In the genomic region with DNA sequence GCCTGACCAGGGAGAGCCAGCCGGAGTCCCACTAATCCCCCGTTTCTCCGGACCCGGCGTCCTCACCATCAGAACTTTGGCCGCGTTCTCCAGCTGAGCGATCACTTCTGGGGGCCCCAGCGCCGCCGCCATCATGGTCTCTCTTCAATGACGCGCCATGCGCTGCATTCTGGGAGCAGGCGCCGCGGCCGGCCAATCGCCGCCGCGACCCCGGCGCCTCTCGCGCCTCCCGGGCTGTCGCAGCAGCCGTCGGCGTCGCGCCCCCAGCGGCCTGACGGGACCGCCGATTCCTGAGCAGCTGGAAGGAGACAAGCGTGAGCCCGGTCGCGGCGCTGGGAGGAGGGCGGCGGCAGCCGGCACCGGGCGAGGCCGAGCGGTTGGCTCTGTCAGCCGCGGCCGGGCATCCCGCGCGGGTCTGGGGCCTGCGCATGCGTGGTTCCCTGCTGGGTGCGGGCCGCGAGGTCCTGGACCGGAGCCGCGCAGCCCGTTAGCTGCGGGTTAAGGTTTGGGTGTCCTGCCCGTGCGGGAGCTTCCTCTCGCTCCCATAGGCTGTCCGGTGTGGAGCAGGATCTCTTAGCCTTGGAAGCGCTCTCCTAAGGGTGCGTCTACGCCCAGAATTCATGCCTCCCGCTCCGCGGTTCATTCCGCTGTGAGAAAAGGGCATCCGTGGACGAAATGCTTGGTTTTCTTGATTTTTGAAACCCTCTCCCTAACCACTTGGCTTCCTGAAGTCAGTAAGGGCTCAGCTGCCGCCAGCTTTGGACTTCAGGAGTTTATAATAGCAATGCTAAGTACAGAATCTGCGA, we compare ENCODE assay signal across 1 mouse cellular context.
TF ChIP-seq lines count a peak whose summit lies in the region.

Xpo4 (minus strand) TSS at position 609 of the 806 bp plus-strand sequence.

TF ChIP-seq in MEL, 35 proteins besides CTCF, POLR2A, EP300 and RAD21 (continued from another document):
- TF ChIP-seq USF2 (IDR thresholded peaks at IDR 0.05; ENCODE audit: borderline replicate concordance in 1 of 2, insufficient read depth in 1 of 2, low read depth in 1 of 2, low read length in 2 of 2) (no peak), USF1 (IDR thresholded peaks at IDR 0.05; ENCODE audit: low read depth, low read length) (no peak), ZNF384 (IDR thresholded peaks at IDR 0.05; ENCODE audit: low read depth, low read length) (no peak), POLR2AphosphoS2 (IDR thresholded peaks at IDR 0.05; ENCODE audit: low read length) (peak; percentile 82), ZC3H11A (IDR thresholded peaks at IDR 0.05; ENCODE audit: low read depth, low read length) (no peak), NRF1 (IDR thresholded peaks at IDR 0.05; ENCODE audit: insufficient read depth, low read depth, low read length, poor library complexity, severe bottlenecking) (peak; percentile 81), SMC3 (IDR thresholded peaks at IDR 0.05; ENCODE audit: low read depth, low read length) (no peak), E2F4 (IDR thresholded peaks at IDR 0.05; ENCODE audit: borderline replicate concordance, low read depth, low read length) (no peak), MAZ (IDR thresholded peaks at IDR 0.05; ENCODE audit: low read depth, low read length) (no peak), CHD2 (IDR thresholded peaks at IDR 0.05; ENCODE audit: low read length) (no peak), MAFK (IDR thresholded peaks at IDR 0.05; ENCODE audit: borderline replicate concordance, low read depth, low read length) (no peak), HCFC1 (IDR thresholded peaks at IDR 0.05; ENCODE audit: low read depth, low read length) (peak; percentile 87), BHLHE40 (IDR thresholded peaks at IDR 0.05; ENCODE audit: borderline replicate concordance, low read depth, low read length) (no peak)
